Mouse (Mus musculus) E14TG2a.4 (cell line): ENCODE data around the gene Zfand2b.

Experiments used
- H3K27me3 ChIP-seq: 2 replicates; pipeline ENCODE4 v1.6.1; 2014; ENCODE audit warnings: low read length, control low read depth; ENCODE audit not compliant: insufficient read depth
- H3K36me3 ChIP-seq: 2 replicates; pipeline ENCODE4 v1.6.1; 2014; ENCODE audit warnings: low read length, control low read depth; ENCODE audit not compliant: insufficient read depth
- H3K4me1 ChIP-seq: replicated peaks from 2 replicates; pipeline ENCODE4 v1.6.1; 2014; ENCODE audit warnings: low read depth, low read length, control low read depth
- H3K4me3 ChIP-seq: replicated peaks from 2 replicates; pipeline ENCODE4 v1.5.1; 2014; ENCODE audit warnings: mild to moderate bottlenecking, low read length
- H3K9me3 ChIP-seq: 2 replicates; pipeline ENCODE4 v1.6.1; 2014; ENCODE audit warnings: low read length, control low read depth
- CTCF ChIP-seq: conservative IDR thresholded peaks from 2 replicates; pipeline ENCODE4 v1.5.1; 2014; ENCODE audit warnings: low read length
- NANOG ChIP-seq: IDR thresholded peaks from 2 replicates; pipeline ENCODE4 v1.6.1; 2014; ENCODE audit warnings: borderline replicate concordance, low read length, mixed read lengths
- POU5F1 ChIP-seq: IDR thresholded peaks from 2 replicates; pipeline ENCODE4 v1.6.1; 2014; ENCODE audit warnings: low read length, borderline replicate concordance

Gene Zfand2b

DNA sequence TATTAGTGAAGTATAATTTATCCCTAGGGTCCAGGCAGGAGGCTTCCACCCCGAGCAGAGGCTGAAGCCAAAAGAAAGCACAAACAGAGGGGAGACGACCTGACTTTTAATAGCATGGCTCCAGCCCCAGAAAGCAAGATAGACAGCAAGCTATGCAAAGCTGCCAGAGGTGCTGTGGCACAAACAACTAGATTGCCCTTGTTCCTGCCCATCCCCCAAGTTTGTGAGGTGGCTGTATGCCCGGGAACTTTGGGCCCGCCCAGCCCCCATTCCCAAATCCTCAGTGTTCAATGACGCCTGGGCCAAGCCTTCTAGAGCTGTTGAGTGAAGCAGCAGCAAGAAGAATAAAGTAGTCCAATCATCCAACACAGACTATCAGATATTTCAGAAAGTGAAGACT lies 46.4 kb downstream of the Zfand2b start:
- H3K36me3 ChIP-seq: peaks cover 66% of the 10 kb centered on the region
- TF ChIP-seq NANOG (no peak), CTCF (no peak), POU5F1 (no peak)

GRCm38 (mm10) chr1:75215785-75216184 lies 47.3 kb downstream of the Zfand2b start:
- H3K4me1 ChIP-seq: peaks cover 93% of the 10 kb centered on the region
- 0 out of 2 replicates have a peak overlapping the region, but pooled peaks have one; percentile 32 for H3K4me3 ChIP-seq
- TF ChIP-seq POU5F1 (no peak), CTCF (no peak), NANOG (no peak)
- H3K36me3 ChIP-seq: peaks cover 66% of the 10 kb centered on the region
- H3K9me3 ChIP-seq: no peaks in the 10 kb centered on the region
- peaks cover 14% of the 10 kb centered on the region for H3K27me3 ChIP-seq

More for the DNA sequence above, 46.4 kb downstream of the Zfand2b start:
- H3K9me3 ChIP-seq: no peaks in the 10 kb centered on the region
- peaks cover 5% of the 10 kb centered on the region for H3K27me3 ChIP-seq
- H3K4me3 ChIP-seq: peak overlapping the region; percentile 32
- H3K4me1 ChIP-seq: peaks cover 90% of the 10 kb centered on the region

- H3K36me3 ChIP-seq: peaks cover 60% of the 10 kb centered on the region
- TF ChIP-seq NANOG: no peak
- no peak for TF ChIP-seq CTCF
- no peak for TF ChIP-seq POU5F1
- H3K4me3 ChIP-seq: peak overlapping the region; percentile 91
- no peaks in the 10 kb centered on the region for H3K9me3 ChIP-seq
- H3K27me3 ChIP-seq: peaks cover 16% of the 10 kb centered on the region
- peaks cover 95% of the 10 kb centered on the region for H3K4me1 ChIP-seq
Observed at GRCm38 (mm10) chr1:75216797-75217585, 48.5 kb downstream of the Zfand2b start.

DNA sequence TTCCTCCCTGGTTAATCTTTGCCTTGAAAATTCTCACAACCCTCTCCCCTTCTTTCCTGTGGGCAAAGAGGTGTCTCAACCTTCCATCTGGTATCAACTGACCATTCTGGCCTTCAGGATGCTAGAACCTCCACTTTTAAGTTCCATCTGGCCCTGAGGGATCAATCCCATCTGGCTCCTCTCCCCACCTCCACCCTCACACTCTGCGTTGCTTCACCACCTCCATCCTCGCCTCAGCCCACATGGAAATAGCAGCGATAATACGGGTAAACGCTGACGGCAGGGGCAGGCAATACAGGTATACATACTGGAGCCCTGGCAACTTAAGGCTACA lies 49.4 kb downstream of the Zfand2b start:
- H3K4me3 ChIP-seq: peak overlapping the region; percentile 91
- H3K27me3 ChIP-seq: peaks cover 16% of the 10 kb centered on the region
- H3K36me3 ChIP-seq: peaks cover 52% of the 10 kb centered on the region
- peaks cover 95% of the 10 kb centered on the region for H3K4me1 ChIP-seq
- H3K9me3 ChIP-seq: no peaks in the 10 kb centered on the region
- no peak for TF ChIP-seq CTCF
- TF ChIP-seq NANOG: no peak
- no peak for TF ChIP-seq POU5F1

DNA sequence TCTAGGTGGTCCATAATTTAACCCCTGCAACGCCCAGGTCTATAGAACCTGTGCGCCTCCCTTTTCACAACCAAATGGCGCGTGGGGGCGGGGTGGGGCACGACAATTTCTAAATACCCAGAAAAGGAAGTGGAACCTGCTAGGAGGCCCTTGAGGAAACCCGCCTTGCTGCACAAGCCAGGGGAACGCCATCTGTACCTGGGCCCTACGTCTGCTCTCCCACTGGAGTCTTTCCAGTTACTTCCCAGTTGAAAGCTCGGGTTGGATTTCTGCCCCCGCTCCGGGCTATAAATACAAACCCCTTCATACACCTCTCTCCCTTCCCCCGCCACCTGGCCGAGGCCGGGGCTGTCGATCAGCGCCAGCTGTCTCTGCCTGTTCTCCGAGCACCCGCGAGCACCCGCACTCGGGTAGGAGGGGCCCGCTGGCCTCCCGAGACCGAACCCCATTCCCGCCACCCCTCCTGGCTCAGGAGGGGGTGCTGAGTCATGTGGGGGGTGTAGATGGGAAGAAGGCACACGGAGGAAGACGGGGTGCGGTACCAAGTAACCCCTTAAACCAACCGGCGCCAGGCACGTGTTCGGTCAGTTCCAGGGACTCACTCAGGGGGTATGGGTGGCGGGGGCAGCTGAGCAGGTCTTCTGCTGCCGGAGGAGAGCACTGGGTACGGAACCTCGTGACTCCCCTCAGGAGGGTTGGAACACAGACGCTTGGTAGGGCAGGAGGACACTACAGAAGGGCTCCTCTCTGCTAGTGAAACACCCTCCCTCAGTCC lies 50.0 kb downstream of the Zfand2b start:
- peak overlapping the region; percentile 91 for H3K4me3 ChIP-seq
- peaks cover 46% of the 10 kb centered on the region for H3K36me3 ChIP-seq
- no peak for TF ChIP-seq CTCF
- no peak for TF ChIP-seq POU5F1
- no peak for TF ChIP-seq NANOG
- H3K27me3 ChIP-seq: peaks cover 16% of the 10 kb centered on the region
- H3K9me3 ChIP-seq: no peaks in the 10 kb centered on the region
- H3K4me1 ChIP-seq: peaks cover 95% of the 10 kb centered on the region

GRCm38 (mm10) chr1:75219078-75219477 lies 50.6 kb downstream of the Zfand2b start:
- Histone ChIP-seq H3K9me3 (no peaks in the 10 kb centered on the region), H3K4me3 (peak overlapping the region; percentile 91), H3K36me3 (peaks cover 39% of the 10 kb centered on the region), H3K27me3 (peaks cover 16% of the 10 kb centered on the region), H3K4me1 (peaks cover 95% of the 10 kb centered on the region)
- TF ChIP-seq POU5F1 (no peak), CTCF (no peak), NANOG (no peak)

- peaks cover 35% of the 10 kb centered on the region for H3K36me3 ChIP-seq
- peak within 1 kb of the TSS; percentile 91 for H3K4me3 ChIP-seq
- H3K27me3 ChIP-seq: peaks cover 16% of the 10 kb centered on the region
- H3K9me3 ChIP-seq: no peaks in the 10 kb centered on the region
- TF ChIP-seq NANOG (no peak), CTCF (no peak), POU5F1 (no peak)
- peaks cover 95% of the 10 kb centered on the region for H3K4me1 ChIP-seq
Observed at GRCm38 (mm10) chr1:75219531-75219930, 51.1 kb downstream of the Zfand2b start, which contains the start of gene Tuba4a. Tuba4a (minus strand) TSS chr1:75219865.
